Mouse (Mus musculus) cerebellum, postnatal 14 days (tissue): ENCODE measurements around the gene Wwc2.

Experiments used
- DNase-seq, 2 experiments: peaks; one replicate each; pipeline ENCODE4 v3.0.0; 2021; ENCODE audit warnings: mixed read lengths in 2 of 2

Wwc2 gene

GRCm38 (mm10) chr8:47939217-47939616 is 51.5 kb downstream of the Wwc2 start:
- no peak for DNase-seq

- DNase-seq, result no peak
Observed at GRCm38 (mm10) chr8:47936386-47936785, 54.3 kb downstream of the Wwc2 start.

GRCm38 (mm10) chr8:47935461-47935860 is 55.3 kb downstream of the Wwc2 start:
- DNase-seq, result no peak

GRCm38 (mm10) chr8:47933087-47933486 is 57.6 kb downstream of the Wwc2 start:
- DNase-seq, result no peak

DNA sequence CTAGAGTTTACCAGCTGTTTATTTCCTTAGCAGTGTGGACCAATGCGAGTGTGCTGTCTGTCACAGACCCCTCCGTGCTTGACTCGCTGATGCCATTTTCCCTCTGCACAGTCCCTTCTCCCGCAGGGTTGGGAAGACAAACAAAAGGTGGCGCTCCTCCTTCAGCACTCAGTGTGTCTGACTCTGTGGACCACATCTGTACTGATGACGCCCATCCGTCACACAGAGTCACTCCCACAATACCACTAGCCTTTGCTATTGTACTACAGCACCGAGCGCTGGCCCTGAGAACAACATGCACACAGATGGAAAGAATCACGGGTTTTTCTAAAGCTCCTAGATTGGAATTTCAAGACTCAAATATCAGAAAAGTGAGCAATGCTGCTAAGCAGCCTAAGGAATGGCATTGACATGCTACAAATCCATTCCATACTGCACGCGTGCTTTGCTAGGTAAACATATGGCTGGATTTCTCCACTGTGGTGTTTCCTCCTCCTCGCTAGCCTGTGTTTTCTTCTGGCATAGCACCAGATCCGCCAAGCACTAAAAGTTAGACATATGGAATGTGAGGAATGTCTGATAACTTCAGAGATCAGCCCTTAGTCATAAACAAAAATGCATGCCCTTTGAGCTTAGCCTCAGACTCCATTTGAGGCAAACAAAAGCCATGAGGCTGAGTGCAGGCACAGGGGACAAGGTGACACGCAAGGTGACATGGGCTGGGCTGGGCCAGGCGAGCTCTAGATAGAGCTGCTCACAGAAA is 58.5 kb downstream of the Wwc2 start:
- no peak for DNase-seq

- no peak for DNase-seq
Observed at GRCm38 (mm10) chr8:47931371-47931770, 59.4 kb downstream of the Wwc2 start.

- no peak for DNase-seq
Observed at GRCm38 (mm10) chr8:47929615-47930014, 61.1 kb downstream of the Wwc2 start.

DNA sequence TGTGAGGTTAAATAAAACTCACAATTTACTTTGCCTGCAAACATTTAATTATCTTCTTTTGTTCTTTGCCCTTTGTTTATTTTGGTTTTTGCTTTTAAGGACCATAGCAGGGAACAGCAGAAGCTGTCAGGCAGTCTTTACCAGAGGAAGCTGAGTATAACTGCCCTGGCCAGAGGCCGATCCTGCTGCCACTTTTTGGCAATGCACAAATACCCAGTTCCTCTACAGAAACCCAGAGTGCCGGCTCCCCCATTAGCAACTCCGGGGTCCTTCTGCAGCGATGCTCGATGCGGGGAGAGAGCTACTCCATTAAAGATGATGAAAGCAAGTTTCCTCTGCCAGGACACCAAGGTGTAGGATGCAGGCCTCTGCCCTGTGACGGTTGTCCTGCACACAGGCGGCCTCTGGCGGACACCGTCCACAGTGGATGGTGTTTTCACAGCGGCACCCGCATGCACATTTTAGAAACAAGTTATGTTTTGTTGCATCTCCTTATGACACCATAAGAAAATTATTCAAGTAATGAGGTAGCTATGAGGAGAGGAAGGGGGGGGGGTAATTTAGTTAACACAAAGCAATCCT is 62.0 kb downstream of the Wwc2 start:
- no peak for DNase-seq

DNA sequence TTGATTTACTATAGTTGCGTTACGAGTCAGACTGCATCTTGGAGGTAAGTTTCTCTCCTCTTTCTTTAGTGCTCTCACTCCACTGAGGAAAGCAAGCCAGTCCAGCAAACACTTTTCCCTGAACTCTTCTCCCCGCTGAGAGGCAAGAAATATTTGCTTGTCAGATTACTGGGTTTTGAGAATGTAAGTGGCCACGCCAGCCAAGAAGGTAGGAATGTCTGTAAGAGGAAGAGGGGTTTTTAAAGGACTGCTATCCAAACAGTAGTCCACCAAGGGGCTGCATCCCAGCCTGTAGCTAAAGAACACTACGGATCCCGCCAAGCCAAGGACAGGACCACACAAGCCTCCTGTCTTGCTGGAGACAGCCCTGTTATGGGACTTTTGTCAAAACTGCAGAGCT is 65.8 kb downstream of the Wwc2 start:
- DNase-seq, result no peak

GRCm38 (mm10) chr8:47922816-47923215 is 67.9 kb downstream of the Wwc2 start:
- DNase-seq, result no peak

DNA sequence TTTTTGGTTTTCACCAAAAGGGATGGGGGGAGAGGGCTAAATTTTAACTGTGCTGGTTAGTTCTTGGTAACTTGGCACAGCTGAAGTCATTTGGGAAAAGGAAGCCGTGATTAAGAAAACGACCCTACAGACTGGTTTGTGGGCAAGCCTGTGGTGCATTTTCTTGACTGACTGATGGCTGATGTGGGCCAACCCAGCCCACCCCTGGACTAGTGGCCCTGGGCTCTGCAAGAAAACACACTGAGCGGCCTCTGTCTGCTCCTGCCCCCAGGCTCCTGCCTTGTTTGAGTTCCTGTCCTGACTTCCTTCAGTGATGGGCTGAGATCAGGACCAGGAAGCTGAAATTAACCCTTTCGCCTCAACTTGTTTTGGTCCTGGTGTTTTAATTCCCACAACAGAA is 68.7 kb downstream of the Wwc2 start:
- DNase-seq, result no peak

- DNase-seq, result no peak
Observed at GRCm38 (mm10) chr8:47920575-47921144, 70.1 kb downstream of the Wwc2 start.

- no peak for DNase-seq
Observed at GRCm38 (mm10) chr8:47917060-47918035, 73.4 kb downstream of the Wwc2 start.

DNA sequence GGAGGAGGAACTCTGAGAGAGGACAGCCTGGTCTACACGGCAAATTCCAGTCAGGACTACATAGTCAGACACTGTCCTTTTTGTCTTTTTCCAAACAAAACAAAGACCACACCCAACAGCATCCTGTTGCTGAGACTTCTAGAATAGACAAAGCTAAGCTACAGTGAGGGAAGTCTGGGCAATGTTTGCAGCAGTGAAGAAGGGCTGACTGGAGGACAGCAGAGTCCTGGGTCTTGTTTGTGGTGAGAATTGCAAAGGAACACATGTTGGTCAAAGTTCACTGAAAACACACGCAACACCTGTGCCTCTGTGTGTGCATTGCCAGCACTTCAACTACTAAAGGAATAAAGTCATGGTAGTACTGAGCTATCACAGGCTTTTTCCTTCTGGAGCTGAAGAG is 75.2 kb downstream of the Wwc2 start:
- DNase-seq, result no peak

DNA sequence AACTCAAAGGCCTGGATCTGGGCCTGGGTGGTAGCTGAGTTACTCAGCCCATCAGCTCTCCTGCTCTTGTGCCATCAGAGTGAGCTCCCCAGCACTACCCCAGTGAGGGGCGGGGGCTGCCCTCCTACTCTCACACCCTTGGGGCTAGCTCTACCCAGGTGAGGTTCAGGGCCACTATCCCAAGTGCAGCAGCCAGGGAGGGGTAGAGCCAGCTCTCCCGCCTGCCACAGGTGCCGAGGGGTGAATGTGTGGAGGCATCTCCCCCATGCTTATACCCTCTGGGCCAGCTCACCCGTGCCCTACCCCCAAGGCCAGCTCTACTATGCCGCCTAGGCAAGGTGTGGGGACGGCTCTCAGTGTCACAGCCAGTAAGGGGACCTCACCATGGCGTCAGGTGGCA is 75.8 kb downstream of the Wwc2 start:
- no peak for DNase-seq

DNA sequence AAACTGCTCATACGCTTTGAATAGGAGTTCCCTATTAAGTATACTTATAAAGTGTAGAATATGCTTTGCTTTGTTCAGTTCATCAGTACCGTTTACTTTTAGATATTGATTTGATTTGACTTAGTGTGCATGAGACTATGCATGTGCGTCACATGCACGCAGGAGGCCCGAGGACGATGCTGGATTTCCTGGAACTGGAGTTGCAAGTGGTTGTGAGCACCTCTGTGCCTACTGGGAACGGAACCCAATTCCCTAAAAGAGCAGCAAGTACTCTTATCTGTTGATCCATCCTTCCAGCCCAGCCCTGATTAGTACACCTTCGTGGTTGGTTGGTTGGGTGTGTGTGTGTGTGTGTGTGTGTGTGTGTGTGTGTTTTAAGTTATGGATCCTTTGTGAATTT is 76.6 kb downstream of the Wwc2 start:
- DNase-seq, result no peak

DNA sequence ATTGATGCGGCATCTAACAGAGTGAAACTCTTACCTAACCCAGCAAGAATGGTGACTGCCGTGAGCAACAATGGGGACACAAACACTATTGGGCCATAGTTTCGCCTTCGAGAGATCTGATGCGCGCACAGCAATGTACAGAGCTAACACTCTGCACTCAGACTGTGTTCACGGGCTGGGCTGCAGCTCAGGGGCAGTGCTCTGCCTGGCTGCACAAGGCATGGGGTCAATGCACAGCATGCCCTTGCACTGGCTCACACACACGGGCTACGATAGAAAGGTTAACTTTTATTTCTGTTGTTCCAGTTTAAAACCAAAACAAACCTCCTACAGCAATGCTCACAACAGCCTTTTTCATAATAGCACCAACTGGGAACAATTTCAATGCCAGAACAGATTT is 77.1 kb downstream of the Wwc2 start:
- no peak for DNase-seq

DNA sequence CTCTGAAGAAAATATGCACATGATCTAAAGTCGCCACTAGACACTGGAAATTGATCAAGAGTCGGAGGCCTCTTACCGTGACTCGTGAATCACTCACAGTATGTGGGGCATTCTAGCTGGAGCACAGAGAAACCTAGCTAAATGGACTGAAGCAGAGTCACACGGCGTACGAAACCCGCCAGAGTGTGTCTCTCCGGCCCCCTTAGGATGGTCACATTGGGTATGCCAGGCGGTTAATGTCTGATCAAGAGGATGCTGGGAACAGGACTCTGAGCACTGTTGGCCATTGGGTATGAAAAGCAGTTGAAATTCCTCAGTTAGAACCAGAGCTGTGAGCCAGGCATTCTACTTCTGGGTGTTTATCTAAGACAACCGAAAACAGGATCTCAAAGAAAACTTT is 81.0 kb downstream of the Wwc2 start:
- DNase-seq, result no peak

DNA sequence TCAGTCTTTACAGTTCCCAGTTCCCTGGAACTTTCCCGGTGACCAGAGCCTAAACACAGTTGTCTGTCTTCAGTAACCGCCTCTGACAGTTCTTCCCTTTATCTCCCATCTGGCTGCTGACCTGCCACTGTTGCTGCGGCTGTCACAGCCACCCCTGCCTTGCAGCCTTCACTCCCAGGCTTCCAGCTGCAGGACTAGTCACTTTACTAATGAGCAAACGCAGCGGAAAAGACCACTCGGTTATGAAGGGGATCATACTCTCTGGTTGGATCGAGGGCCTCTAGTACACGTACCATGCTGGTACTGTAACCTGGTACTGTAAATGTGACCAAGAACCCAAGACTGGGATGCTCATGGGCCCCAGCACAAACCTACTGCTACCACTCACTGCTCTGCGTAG is 83.7 kb downstream of the Wwc2 start:
- DNase-seq, result no peak

GRCm38 (mm10) chr8:47906142-47906541 is 84.6 kb downstream of the Wwc2 start:
- DNase-seq, result no peak

DNA sequence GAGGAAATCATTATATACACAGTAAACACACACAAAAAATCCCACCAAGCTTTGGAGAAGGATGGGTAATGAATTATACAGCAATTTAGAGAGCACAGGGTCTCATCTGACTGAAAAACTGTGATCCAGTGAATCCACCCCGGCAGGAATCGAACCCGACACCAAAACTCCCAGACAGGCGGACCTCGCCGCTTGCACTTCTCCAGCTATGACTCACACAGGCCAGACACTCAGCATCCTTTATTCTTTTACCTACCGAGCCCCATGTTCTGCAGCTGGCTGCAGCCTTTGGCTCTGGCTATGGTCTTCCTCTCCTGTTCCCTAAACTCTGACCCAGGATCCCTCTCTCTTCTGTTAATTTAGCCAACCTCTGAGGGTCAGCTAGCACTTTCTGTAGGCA is 85.5 kb downstream of the Wwc2 start:
- no peak for DNase-seq

GRCm38 (mm10) chr8:47904004-47904403 is 86.7 kb downstream of the Wwc2 start:
- no peak for DNase-seq

GRCm38 (mm10) chr8:47902704-47903103 is 88.0 kb downstream of the Wwc2 start:
- DNase-seq, result no peak
